Mouse (Mus musculus) liver, postnatal 0 days (tissue): ENCODE measurements around the gene Man1c1.

Source experiments
- CTCF ChIP-seq: sonication (generic); IDR thresholded peaks from 2 replicates; pipeline ENCODE4 v1.5.1; 2016; ENCODE audit warnings: antibody characterized with exemption, low read depth
- EP300 ChIP-seq: IDR thresholded peaks from 2 replicates; pipeline ENCODE4 v1.6.1; 2016; ENCODE audit warnings: antibody characterized with exemption, low read depth, mild to moderate bottlenecking

DNA sequence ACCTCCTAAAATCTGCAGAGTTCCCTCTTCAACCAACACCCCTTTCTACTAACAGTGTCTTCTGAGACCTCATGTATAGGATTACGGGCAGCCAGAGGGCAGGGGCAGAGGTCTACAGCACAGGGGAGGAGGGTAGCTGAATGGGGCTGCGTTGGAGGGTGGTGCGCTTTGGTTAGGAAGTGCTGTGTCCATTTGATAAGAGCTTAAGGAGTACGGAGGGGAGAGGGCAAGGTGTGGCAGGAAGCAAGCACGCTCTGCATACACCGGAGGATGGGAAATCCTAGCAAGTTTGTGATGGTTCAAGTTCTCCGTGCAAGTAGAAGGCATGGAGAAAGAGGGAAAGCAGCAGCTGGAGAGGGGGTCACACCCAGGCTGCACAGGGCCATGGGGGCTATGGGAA is 102.1 kb downstream of the Man1c1 start:
- TF ChIP-seq CTCF (no peak), EP300 (peak; percentile 45; the same call in 1 of the 2 replicates)
